Mouse (Mus musculus): ENCODE measurements at regions not wholly inside any gene's neighbourhood (a gene's known extent, or its start where the extent isn't known, plus 50 kb on each side); places are given as distances from the start of the nearest gene placed in this dataset.

GRCm38 (mm10) chr2:179193507-179194160 lies 248.6 kb upstream of the Cdh4 start:
- DNase-seq (ENCODE audit: low spot score in 2 of 2) = peak; percentile 50 to 55

DNA sequence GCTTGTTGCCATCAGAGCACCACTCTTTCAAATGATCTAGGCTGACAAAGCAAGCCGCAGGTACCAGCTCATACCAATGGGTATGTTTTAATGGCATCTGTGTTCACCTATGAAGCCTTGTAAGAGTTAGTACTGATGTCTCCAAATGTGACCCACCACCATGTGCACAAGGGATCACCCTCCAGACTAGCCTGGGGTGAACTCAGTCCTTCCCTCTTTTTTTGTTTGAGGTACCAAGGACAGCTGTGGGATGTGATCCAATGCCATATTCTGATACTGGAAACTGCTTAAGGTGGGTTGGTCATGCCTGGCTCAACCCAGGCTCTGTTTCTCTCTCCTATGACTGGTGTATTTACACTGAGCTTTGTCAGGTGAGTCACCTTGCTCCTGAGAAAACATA lies 244.8 kb upstream of the Cdh4 start:
- no peak for DNase-seq (ENCODE audit: low spot score in 2 of 2)

- DNase-seq (ENCODE audit: low spot score in 2 of 2) = no peak
Observed at GRCm38 (mm10) chr2:179200495-179200894, 241.7 kb upstream of the Cdh4 start.

DNA sequence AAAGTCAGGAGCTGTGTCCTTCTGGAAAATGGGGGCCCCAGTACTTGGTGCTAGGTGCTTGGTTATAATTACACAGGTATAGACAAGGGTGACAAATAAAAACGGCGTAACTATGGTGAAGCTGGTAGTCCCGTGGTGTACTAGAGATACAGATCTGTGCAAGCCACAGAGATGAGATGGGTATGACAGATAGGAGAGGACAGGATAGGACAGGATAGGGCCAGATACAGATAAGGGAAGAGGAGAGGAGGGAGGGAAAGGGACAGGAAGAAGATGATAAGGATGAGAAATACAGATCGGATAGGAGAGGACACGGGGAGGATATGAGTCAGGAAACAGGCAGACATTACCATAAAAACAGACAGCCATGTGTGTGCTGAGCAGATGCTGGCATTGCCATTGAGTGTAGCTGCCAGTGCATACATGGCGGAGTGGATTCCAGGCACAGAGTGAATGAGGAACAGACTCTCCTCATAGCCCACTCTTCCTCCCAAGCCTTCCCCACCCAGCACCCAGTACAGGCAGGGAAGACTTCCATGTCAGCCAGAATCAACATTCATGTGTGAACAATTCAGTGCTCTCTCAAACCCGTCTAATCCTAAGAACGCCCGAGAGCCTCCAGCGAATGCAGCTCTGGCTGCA lies 231.9 kb upstream of the Cdh4 start:
- no peak for DNase-seq (ENCODE audit: low spot score in 2 of 2)

DNA sequence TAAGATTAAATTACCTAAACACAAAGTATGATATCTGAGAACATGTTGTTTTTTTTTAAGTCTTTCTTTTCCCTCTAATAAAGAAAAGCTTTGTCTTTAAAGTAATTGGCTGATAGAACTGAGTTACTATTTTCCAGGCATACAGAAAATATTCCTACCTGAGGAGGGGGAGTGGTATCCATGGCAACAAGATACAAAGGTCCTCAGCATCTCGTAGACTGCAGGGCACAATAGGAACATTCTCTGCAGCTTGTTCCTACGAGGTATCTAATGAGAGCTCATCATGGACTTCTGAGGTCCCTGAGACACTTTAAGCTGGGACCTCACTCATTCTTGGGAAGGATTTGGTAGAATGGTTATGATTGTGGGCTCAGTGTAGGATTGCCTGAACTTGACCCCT lies 225.5 kb upstream of the Cdh4 start:
- DNase-seq (ENCODE audit: low spot score in 2 of 2) = no peak

DNA sequence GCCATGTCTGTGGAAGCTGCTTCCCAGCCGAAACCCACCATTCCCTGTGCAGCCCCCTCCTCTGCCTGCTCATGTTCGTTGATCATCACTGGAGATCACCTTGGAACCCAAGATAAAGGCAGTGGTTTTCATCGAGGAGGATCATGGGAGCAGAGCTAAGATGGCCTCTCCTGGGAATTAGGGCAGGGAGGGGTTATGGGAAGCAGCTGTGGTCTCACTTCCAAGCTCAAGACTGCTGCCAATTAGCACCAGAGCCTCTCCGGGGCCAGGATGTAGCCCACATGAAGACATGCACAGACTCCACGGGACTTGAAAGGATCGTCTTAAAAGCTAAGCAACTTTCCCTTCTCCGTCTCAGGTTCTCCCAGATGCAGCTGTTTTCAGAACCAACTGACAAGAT lies 214.1 kb upstream of the Cdh4 start:
- no peak for DNase-seq (ENCODE audit: low spot score in 2 of 2)

DNA sequence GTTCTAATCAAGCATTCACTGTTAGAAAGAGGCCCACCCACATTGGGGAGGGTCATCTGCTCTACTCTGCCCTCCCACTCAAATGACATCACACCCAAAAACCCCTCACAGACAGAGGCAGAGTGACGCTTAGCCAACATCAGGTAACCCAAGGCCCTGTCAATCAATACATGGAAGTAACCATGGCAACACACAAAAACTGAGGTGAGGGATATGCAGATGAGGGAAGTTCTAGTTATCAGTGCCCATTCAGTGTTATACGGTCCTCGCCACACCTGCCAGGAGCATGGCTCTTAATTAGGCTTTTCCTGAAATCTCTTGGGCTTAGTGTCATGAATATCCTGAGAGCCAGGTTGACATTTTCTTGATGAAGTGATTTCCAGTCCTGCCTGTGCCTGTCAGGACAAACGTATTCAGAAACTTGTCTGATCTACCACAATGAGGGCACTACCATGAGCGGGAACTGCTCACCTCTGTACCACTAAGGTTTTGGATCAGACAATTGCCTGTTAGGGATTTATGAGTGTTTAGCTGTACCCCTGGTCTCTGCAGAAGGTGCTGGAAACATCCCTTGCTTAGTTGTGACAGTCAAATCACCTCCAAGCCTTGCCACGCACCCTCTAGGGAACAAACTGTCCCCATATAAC lies 210.4 kb upstream of the Cdh4 start:
- DNase-seq (ENCODE audit: low spot score in 2 of 2) = no peak

- no peak for DNase-seq (ENCODE audit: low spot score in 2 of 2)
Observed at GRCm38 (mm10) chr2:179238166-179238565, 204.1 kb upstream of the Cdh4 start.

GRCm38 (mm10) chr2:179260892-179261291 lies 181.3 kb upstream of the Cdh4 start:
- no peak for DNase-seq (ENCODE audit: low spot score in 2 of 2)

DNA sequence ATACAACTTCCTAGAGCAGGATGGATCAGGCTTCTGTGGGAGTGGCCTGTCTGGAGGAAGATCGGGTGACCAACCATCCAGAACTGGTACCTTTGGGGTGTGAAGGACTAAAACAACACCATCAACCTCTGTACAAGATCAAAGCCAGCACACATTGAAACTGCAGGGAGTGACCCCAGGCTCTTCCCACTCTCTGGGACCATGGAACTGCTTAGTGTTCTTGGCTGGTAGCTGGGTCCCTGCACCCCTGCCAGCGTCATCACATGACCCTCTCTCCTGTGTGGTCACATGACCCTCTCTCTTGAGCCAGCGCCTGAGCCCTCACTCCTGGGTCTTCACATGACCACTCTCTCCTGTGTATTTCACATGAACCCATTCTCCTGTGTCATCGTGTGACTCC lies 178.3 kb upstream of the Cdh4 start:
- no peak for DNase-seq (ENCODE audit: low spot score in 2 of 2)

DNA sequence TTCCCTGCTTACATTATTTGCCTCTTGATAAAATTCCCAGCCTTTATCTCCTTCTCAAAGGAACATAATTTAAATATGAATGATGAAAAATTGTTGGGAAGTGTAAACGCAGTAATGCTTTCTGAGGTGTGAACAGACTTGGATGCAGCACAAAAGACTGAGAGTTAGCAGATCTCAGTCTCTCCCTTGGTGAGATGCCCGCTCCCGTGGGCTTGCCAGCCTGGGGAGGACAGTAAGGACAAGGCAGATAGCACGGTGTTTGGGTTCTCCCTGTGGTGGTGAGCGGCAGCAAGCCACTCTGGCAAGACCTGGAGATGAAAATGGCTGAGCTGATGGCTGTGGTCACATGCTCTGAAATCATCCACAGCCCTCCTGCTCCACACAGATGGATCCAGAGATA lies 176.8 kb upstream of the Cdh4 start:
- DNase-seq (ENCODE audit: low spot score in 2 of 2) = no peak

GRCm38 (mm10) chr2:179277204-179277886 lies 164.9 kb upstream of the Cdh4 start:
- DNase-seq (ENCODE audit: low spot score in 2 of 2) = no peak

DNA sequence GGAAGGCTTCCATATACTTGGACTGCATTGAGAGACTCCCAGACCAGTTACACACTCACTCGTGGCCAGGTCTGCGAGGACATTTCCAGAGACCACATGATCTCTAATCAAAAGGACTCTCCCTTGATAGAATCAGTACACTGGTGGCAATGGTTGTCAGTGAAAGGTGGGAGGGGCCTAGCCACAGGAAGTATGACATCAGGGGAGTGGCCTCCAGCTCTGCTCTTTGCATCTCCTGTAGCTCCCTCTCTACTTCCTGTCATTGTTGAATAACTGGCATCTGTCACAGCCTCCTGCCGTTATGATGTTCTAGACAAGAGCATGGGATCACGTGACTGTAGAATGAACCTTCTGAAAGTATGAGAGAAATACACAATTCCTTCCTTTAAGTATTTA lies 164.3 kb upstream of the Cdh4 start:
- DNase-seq (ENCODE audit: low spot score in 2 of 2) = no peak

DNA sequence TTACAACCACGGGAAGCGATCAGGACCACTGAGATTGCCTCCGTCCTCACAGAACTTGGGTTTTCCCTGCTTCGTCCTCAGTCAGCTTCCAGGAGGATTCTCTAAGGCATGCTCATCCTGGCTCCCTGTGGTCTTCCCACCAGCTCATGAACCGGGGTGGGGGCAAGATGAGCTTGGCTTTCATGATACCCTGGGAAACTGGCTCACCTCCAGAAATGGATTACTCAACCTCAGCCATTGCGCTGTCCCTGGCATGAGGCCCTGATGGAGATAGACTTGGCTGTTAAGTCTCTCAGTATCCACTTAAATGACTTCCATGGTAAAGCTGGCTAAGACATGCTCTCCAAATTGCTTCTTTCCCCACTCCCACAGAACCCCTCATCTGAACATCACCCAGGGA lies 160.0 kb upstream of the Cdh4 start:
- DNase-seq (ENCODE audit: low spot score in 2 of 2) = peak in 1 of 2 experiments; percentile 27

DNA sequence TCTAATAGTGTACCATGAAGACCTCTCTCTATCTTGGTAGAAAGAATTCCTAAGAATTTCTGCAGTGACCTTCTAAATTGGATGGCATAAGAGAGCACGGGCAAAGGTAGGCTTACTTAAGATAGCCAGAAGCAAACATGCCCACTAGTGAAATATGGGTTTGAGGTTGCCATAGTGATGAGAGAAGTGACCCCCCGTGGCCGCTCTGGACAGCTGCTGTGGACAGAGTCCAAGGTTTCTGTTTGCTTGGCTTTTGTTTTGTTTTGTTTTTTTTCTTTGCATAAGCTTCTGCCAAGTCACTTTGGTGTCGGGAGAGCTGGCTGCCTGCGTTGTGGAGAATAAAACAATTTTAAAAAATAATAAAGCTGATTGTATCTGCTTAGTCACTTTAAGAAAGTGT lies 151.8 kb upstream of the Cdh4 start:
- DNase-seq (ENCODE audit: low spot score in 2 of 2) = no peak

GRCm38 (mm10) chr2:179291046-179291563 lies 151.1 kb upstream of the Cdh4 start:
- no peak for DNase-seq (ENCODE audit: low spot score in 2 of 2)

DNA sequence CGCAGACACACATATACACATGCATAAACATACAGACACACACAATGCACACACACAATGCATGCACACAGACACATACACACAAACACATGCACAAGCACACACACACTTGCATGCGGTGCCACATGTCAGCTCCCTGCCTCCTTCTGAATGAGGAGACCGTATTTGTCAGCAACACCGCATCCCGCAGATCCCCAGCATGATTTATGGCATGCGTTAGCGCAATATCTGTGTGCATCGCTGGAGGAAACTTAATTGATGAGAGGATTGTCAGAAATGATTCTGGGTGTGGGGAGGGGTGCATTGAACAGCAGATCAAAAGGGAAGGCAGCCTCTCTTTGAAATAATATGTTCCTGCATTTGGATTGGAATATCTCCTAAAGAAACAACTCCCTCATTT lies 150.3 kb upstream of the Cdh4 start:
- DNase-seq (ENCODE audit: low spot score in 2 of 2) = no peak

DNA sequence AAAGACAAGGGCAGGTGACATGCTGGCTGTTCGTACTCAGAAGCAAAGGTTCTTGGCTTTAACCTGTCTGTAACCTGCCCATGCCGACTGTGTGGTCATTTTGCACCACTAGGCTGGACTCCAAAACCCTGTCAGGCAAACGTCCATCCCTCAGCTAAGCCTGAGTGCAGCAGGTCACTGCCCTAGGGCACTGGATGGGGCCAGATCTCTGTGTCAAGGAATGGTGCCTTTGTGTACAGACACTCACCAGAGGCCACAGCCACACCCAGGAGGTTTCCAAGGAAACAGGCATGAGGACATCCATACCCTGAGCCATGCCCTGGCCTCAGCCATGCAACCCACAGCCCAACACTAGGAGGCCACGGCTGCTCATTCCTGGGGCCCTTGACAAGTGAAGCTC lies 149.7 kb upstream of the Cdh4 start:
- no peak for DNase-seq (ENCODE audit: low spot score in 2 of 2)

DNA sequence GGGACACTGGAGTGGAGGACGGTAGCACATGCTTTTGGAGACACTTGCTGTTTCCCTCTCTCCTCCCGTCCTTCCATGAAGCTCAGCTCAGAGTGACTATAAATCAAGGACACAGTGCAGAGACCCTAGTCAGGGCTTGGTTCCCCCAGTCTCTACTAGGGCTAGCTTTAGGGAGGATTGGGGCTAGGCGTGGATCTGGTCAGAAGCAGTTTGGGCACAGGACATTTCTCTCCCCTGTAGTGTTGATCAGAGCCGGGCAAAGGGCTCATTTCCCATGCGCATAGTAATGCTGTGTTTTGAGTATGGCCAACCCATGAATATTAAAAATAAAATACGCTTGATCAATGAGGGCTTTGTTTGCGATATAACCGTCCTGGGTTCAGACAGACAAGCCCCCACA lies 149.1 kb upstream of the Cdh4 start:
- DNase-seq (ENCODE audit: low spot score in 2 of 2) = no peak

GRCm38 (mm10) chr2:179297057-179297456 lies 145.2 kb upstream of the Cdh4 start:
- no peak for DNase-seq (ENCODE audit: low spot score in 2 of 2)

DNA sequence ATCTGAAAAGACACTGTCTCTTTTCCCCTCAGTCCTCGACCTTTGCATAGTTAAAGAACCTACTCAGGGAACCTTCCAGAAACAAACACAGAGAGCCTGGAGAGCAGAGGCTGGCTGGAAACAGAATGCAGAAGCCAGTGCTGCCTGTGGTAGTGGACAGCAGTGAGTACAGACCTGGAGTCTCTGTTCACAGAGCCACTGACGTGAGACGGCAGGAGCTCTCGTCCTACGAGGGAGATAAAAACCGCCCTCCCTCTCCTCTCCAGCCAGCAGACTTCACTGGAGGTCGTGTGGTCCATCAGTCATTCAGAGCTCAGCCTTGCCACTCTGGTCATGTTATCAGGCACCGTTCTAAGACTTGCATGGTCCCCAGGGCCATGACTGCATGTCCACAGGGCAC lies 138.5 kb upstream of the Cdh4 start:
- DNase-seq (ENCODE audit: low spot score in 2 of 2) = no peak
